Mouse (Mus musculus): Measurements from ENCODE around the gene Rubcnl. TPM values are rescaled to one million over a fixed set of nuclear protein-coding genes. Genes with fewer than 3 reads are reported as not detected.

The Rubcnl gene
- polyA plus RNA-seq, 1 experiment from 2014 or later = 0.89 TPM

- 74% methylated on average over 15 of the region's 15 CpGs for WGBS
- Histone ChIP-seq H3K4me1 (ENCODE audit: insufficient read depth) (no peaks in the 10 kb centered on the region), H3K4me2 (no peak overlapping the region), H3K4me3 (ENCODE audit: low read depth, low read length) (no peak overlapping the region), H3K27me3 (ENCODE audit: insufficient read depth, low read length) (no peaks in the 10 kb centered on the region), H3K36me3 (ENCODE audit: insufficient read depth) (no peaks in the 10 kb centered on the region), H3K9ac (no peak overlapping the region), H3K9me3 (ENCODE audit: low read depth, low read length) (no peaks in the 10 kb centered on the region), H3K27ac (ENCODE audit: low read depth) (no peak overlapping the region)
- DNase-seq = no peak
- no peak for ATAC-seq (ENCODE audit: insufficient read depth)
- TF ChIP-seq CTCF (IDR thresholded peaks at IDR 0.05; ENCODE audit: low read depth) = no peak
These were observed 55.3 kb downstream of the Rubcnl start for GRCm38 (mm10) chr14:75071091-75071490.

- no peak for TF ChIP-seq CTCF (IDR thresholded peaks at IDR 0.05; ENCODE audit: low read depth)
- WGBS = 68% methylated on average over 10 of the region's 10 CpGs
- H3K27me3 ChIP-seq (ENCODE audit: insufficient read depth, low read length) = no peaks in the 10 kb centered on the region
- H3K9me3 ChIP-seq (ENCODE audit: low read depth, low read length) = no peaks in the 10 kb centered on the region
- no peaks in the 10 kb centered on the region for H3K36me3 ChIP-seq (ENCODE audit: insufficient read depth)
- ATAC-seq (ENCODE audit: insufficient read depth) (no peak), DNase-seq (no peak)
- H3K27ac ChIP-seq (ENCODE audit: low read depth) = no peak overlapping the region
- H3K4me2 ChIP-seq = no peak overlapping the region
- H3K9ac ChIP-seq = no peak overlapping the region
- H3K4me1 ChIP-seq (ENCODE audit: insufficient read depth) = no peaks in the 10 kb centered on the region
- H3K4me3 ChIP-seq (ENCODE audit: low read depth, low read length) = no peak overlapping the region
These were observed 59.7 kb downstream of the Rubcnl start for GRCm38 (mm10) chr14:75075299-75076180.

- Histone ChIP-seq H3K4me3 (ENCODE audit: low read depth, low read length) (no peak overlapping the region), H3K9me3 (ENCODE audit: low read depth, low read length) (no peaks in the 10 kb centered on the region), H3K36me3 (ENCODE audit: insufficient read depth) (no peaks in the 10 kb centered on the region), H3K27ac (ENCODE audit: low read depth) (no peak overlapping the region), H3K4me1 (ENCODE audit: insufficient read depth) (no peaks in the 10 kb centered on the region), H3K4me2 (no peak overlapping the region), H3K27me3 (ENCODE audit: insufficient read depth, low read length) (no peaks in the 10 kb centered on the region), H3K9ac (no peak overlapping the region)
- DNase-seq = peak; percentile 55
- ATAC-seq (ENCODE audit: insufficient read depth) = no peak
- no peak for TF ChIP-seq CTCF (IDR thresholded peaks at IDR 0.05; ENCODE audit: low read depth)
- WGBS = 59% methylated on average over 6 of the region's 6 CpGs
These were observed 62.1 kb downstream of the Rubcnl start for GRCm38 (mm10) chr14:75077946-75078345.

Other genes starting within 250 kb of the Rubcnl start
- 18.9 and 23.9 TPM in 2 replicates for gene Lrch1, start 68.2 kb upstream of the Rubcnl start, polyA plus RNA-seq (2014; fragmentation: Nextera tagmentation; extraction: Ambion mirVana)
- gene Lrrc63, start 114.9 kb downstream of the Rubcnl start, polyA plus RNA-seq (2014; fragmentation: Nextera tagmentation; extraction: Ambion mirVana) = 0.07 and 0.09 TPM in 2 replicates
- gene Lcp1, start 115.1 kb downstream of the Rubcnl start, polyA plus RNA-seq (2014; fragmentation: Nextera tagmentation; extraction: Ambion mirVana) = 49.7 and 55.6 TPM in 2 replicates
- not detected in 2 replicates for gene Cpb2, start 226.3 kb downstream of the Rubcnl start, polyA plus RNA-seq (2014; fragmentation: Nextera tagmentation; extraction: Ambion mirVana)

Data from lung, embryonic 14.5 days (tissue).